Mouse (Mus musculus) frontal cortex, postnatal 10 days (tissue): ENCODE data around the gene Eif4enif1.
"Not testable (repeated sequence)": the region's sequence is repeated elsewhere in the genome, so short reads cannot be mapped to it uniquely, and the experiment has no call there.

Experiments
- DNase-seq, 2 experiments: peaks; one replicate each; pipeline ENCODE4 v3.0.0; 2022; ENCODE audit warnings: low spot score in 2 of 2, mixed read lengths in 1 of 2

Gene Eif4enif1

GRCm38 (mm10) chr11:3181250-3181649, 20.9 kb upstream of the Eif4enif1 start:
- DNase-seq = peak; percentile 62 to 76

- DNase-seq = not testable (repeated sequence)
These were observed 20.2 kb upstream of the Eif4enif1 start for GRCm38 (mm10) chr11:3181971-3182370.

DNA sequence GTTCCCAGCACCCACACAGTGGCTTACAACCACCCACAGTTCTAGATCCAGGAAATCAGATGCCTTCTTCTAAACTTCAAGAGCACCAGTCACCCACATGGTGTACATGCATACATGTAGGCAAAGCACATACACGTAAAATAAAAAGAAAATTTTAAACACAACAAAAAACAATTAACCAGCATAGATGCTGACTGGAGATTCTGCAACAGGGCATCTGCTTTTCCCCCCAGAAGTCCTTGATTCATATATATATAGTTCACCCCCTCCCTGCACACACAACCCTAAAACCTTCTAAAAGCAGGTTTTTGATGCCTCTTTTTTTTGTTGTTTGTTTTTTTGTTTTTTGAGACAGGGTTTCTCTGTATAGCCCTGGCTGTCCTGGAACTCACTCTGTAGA, 19.5 kb upstream of the Eif4enif1 start:
- not testable (repeated sequence) for DNase-seq

- DNase-seq = no peak
These were observed 8.8 kb upstream of the Eif4enif1 start, which contains the start of gene Sfi1 for GRCm38 (mm10) chr11:3193363-3193762. Gene Sfi1, minus strand, starts transcription at chr11:3193463.

DNA sequence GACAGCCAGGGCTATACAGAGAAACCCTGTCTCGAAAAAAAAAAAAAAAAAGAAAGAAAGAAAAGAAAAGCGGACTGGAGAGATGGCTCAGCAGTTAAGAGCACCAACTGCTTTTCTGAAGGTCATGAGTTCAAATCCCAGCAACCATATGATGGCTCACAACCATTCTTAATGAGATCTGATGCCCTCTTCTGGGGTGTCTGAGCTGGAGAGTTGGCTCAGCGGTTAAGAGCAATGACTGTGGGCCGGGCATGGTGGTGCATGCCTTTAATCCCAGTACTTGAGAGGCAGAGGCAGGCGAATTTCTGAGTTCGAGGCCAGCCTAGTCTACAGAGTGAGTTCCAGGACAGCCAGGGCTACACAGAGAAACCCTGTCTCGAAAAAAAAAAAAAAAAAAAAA, 1.6 kb upstream of the Eif4enif1 start:
- not testable (repeated sequence) for DNase-seq

- DNase-seq = no peak
These were observed 614 bp upstream of the Eif4enif1 start for GRCm38 (mm10) chr11:3201326-3202230.

- DNase-seq = peak; percentile 38 to 57
These were observed 719 bp downstream of the Eif4enif1 start for GRCm38 (mm10) chr11:3202781-3203441.

- no peak for DNase-seq
These were observed 1.6 kb downstream of the Eif4enif1 start for GRCm38 (mm10) chr11:3203771-3204170.

DNA sequence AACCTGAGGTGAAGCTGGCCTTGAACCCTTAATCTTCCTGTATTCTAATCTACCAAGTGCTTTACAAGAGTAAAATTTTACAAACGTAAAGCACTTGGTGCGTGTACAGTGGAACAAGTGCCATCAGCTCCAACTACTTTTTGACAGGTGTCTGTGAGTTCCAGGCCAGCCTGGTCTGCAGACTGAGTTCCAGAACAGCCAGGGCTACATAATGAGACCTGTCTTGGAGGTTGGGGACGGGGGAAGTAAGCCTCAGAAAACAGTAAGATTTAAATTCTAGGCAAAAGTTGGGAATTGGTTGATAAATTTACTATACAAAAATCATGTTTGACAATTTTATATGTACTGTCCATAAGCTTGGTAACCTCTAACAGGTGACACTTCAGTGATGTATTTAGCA, 3.0 kb downstream of the Eif4enif1 start:
- no peak for DNase-seq

DNA sequence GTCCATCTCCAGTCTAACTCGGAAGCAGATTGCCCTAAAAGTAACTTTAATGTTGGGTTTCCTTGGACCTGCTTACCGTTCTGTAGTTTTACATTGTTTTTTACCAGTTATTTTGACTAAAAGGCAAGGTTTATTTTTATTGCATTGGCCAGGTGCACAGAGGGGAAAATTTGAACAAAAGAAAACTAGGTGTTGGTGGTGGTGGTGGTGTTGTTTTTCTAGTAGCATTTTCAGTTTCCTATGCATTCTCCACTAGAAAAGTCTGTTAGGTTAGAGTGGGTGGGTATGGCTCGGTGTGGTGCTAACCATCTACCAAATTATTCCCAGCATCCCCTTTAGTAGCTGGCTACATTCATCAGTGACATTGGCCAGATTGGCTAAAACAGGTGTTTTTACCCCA, 4.6 kb downstream of the Eif4enif1 start:
- no peak for DNase-seq

- no peak for DNase-seq
These were observed 10.3 kb downstream of the Eif4enif1 start for GRCm38 (mm10) chr11:3212526-3212925.

DNA sequence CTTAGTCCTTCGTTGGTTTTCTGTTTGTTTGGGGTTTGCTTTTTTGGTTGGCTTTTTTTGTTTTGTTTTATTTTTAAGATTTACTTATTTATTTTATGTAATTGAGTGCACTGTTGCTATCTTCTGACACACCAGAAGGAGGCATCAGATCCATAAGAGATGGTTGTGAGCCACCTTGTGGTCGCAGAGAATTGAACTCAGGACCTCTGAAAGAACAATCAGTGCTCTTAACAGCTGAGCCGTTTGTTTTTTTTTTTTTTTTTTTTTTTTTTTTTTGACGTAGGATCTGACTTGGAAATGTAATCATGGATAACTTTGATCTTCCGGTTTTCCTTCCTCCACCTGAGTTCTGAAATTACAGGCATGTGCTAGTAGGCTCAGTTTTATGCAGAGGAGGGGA, 20.9 kb downstream of the Eif4enif1 start:
- no peak for DNase-seq

DNA sequence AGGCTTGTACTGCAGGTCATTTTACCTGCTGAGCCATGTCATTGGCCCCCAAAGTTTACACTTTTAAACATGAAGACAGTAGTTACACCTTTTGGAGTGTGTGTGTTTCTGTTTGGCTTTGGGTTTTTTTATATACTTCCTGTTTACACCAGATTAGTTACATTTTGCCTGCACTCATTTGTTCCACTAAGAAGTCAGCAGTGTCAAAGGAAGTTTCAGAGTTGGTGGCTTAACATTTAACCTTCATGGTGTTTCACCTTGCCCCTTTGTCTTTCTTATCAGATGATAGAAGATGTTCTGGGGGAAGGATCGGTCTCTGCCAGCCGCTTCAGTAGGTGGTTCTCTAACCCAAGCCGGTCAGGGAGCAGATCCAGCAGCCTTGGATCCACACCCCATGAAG, 24.9 kb downstream of the Eif4enif1 start:
- no peak for DNase-seq

DNA sequence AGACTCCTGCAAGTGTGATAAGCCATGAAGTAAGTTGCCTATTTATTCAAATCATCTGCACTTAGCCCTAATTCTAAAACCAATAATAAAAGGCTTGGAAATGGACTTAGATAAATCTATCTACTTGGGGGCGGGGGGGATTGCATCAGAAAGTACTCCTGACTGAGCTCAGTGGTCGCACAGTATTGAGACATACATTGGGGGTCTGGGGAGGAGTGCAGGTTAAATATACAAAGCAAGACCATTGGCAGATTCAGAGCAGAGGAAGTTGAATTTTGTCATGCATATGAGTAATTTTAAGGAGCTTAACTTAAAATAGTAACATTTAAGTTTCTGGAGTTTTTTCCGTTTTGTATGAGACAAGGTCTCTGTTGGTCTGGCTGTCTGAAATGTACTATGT, 30.1 kb downstream of the Eif4enif1 start:
- DNase-seq = no peak

DNA sequence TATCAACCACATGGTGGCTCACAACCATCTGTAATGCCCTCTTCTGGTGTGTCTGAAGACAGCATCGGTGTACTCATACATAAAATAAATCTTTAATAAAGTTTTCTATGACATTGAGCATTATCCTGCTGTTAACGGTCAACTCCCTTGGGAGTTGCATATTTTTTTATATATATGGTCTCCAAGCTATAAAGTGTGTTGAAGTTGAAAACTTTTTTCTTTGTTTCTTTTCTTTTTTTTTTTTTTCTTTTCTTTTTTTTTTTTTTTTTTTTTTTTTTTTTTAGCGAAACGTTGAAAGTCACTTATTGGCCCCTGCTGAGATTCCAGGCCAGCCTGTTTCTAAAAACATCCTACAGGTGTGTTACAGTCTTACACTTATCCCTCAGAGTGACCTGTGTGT, 31.5 kb downstream of the Eif4enif1 start:
- no peak for DNase-seq

GRCm38 (mm10) chr11:3235277-3235676, 33.1 kb downstream of the Eif4enif1 start:
- no peak for DNase-seq

DNA sequence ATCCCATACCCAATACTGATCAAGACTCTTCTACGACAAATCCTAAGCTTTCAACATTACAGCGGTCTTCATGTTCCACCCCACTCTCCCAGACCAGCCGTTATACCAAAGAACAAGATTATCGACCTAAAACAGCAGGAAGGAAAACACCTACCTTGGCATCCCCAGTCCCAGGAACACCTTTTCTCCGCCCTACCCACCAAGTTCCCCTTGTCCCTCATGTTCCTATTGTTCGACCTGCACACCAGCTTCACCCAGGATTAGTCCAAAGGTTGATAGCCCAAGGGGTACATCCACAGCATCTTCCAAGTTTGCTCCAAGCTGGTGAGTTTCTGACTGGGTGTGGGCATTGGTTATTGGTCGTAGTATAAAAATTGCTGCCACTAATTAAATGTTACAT, 40.2 kb downstream of the Eif4enif1 start:
- DNase-seq = no peak

DNA sequence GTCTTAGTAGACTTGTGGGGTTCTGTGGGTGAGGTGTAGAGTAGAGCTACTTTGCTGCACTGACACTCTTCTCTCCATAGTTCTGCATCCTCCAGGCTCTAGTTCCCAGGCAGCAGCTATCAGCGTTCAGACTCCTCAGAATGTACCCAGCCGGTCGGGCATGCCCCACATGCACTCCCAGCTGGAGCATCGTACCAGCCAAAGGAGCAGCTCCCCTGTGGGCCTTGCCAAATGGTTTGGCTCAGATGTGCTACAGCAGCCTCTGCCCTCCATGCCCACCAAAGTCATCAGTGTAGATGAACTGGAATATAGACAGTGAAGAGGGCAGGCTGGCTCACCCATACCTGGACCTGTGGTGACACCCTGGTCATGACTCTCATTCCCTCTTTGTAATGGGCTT, 41.6 kb downstream of the Eif4enif1 start:
- no peak for DNase-seq

- DNase-seq = no peak
These were observed 45.2 kb downstream of the Eif4enif1 start for GRCm38 (mm10) chr11:3247387-3247786.

DNA sequence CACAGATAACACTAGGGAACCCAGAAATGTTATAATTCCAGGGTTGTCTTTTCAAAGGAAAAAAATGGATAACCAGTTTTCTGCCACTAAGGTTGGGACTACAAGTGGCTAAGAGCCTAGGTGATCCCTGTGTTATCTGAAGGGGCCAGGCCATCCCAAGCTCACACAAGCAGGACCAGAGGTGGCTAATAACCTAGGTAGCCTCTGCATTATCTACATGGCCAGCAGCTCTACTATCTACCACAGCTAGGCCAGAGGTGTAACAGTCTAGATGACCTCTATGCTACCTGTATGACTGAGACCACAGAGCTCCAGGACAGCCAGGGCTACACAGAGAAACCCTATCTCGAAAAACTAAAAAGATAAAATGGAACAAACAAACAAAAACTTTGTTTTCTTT, 57.3 kb downstream of the Eif4enif1 start:
- DNase-seq = no peak

GRCm38 (mm10) chr11:3265291-3266078, 63.3 kb downstream of the Eif4enif1 start:
- no peak for DNase-seq

- DNase-seq = peak; percentile 87 to 94
These were observed 64.0 kb downstream of the Eif4enif1 start, which contains the start of gene Drg1 for GRCm38 (mm10) chr11:3266079-3266685. Gene Drg1, minus strand, starts transcription at chr11:3266415.
